Mouse (Mus musculus): ENCODE results near the gene Trpc1. TPM values are rescaled to one million over a fixed set of nuclear protein-coding genes. Genes with fewer than 3 reads are reported as not detected.

Gene Trpc1
- polyA plus RNA-seq, 1 experiment, result 0.30 TPM

- Histone ChIP-seq H3K36me3 (ENCODE audit: control insufficient read depth, insufficient read depth) (peaks cover 25% of the 10 kb centered on the region), H3K4me3 (ENCODE audit: insufficient read depth, poor library complexity, severe bottlenecking) (no peak overlapping the region), H3K79me3 (ENCODE audit: low read depth) (peaks cover 7% of the 10 kb centered on the region), H3K27me3 (ENCODE audit: control insufficient read depth, insufficient read depth, insufficient read length) (no peaks in the 10 kb centered on the region), H3K79me2 (ENCODE audit: control insufficient read depth, insufficient read depth) (peaks cover 70% of the 10 kb centered on the region), H3ac (ENCODE audit: control insufficient read depth, insufficient read length, low read depth) (no peak overlapping the region)
- no peak for TF ChIP-seq MYOD1 (IDR thresholded peaks at IDR 0.05; ENCODE audit: control insufficient read depth, insufficient read length, low read depth)
- TF ChIP-seq CTCF (IDR thresholded peaks at IDR 0.05; ENCODE audit: control insufficient read depth, insufficient read depth, insufficient read length), result no peak
- no peak for TF ChIP-seq MAX (IDR thresholded peaks at IDR 0.05)
- no peak for TF ChIP-seq CEBPB (IDR thresholded peaks at IDR 0.05; ENCODE audit: low read depth)
- no peak for TF ChIP-seq MYOG (IDR thresholded peaks at IDR 0.05; ENCODE audit: control insufficient read depth, extremely low read depth, insufficient read length)
- no peak for TF ChIP-seq FOSL1 (IDR thresholded peaks at IDR 0.05; ENCODE audit: insufficient read depth, low read length, poor library complexity, severe bottlenecking)
- no peak for TF ChIP-seq USF1 (IDR thresholded peaks at IDR 0.05; ENCODE audit: low read depth)
Observed at GRCm38 (mm10) chr9:95664290-95664989, 85.7 kb downstream of the Trpc1 start.

DNA sequence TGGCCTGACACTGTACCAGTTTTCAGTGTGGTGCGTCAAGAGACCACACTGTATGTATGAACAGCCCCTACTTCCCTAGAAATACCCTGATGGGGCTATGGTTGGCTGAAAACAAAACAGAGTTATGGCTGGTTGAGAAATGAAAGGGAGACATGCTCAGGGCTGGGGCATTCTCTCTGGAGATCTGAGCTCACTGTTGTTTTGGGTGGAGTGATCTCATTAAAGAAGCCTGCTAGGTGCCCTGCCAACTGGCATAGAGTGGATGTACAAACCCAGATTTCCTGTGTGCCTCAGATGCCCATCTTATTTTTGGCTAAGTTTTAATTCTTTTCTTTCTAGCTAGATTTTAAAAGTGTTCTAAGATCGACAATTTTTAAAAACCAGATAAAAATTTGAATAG is 92.2 kb downstream of the Trpc1 start:
- TF ChIP-seq FOSL1 (IDR thresholded peaks at IDR 0.05; ENCODE audit: insufficient read depth, low read length, poor library complexity, severe bottlenecking) (no peak), MYOD1 (IDR thresholded peaks at IDR 0.05; ENCODE audit: control insufficient read depth, insufficient read length, low read depth) (no peak), CEBPB (IDR thresholded peaks at IDR 0.05; ENCODE audit: low read depth) (no peak), MAX (IDR thresholded peaks at IDR 0.05) (no peak), CTCF (IDR thresholded peaks at IDR 0.05; ENCODE audit: control insufficient read depth, insufficient read depth, insufficient read length) (no peak), USF1 (IDR thresholded peaks at IDR 0.05; ENCODE audit: low read depth) (no peak), MYOG (IDR thresholded peaks at IDR 0.05; ENCODE audit: control insufficient read depth, extremely low read depth, insufficient read length) (no peak)
- Histone ChIP-seq H3K4me3 (ENCODE audit: insufficient read depth, poor library complexity, severe bottlenecking) (no peak overlapping the region), H3K79me2 (ENCODE audit: control insufficient read depth, insufficient read depth) (peaks cover 55% of the 10 kb centered on the region), H3ac (ENCODE audit: control insufficient read depth, insufficient read length, low read depth) (no peak overlapping the region), H3K36me3 (ENCODE audit: control insufficient read depth, insufficient read depth) (peaks cover 15% of the 10 kb centered on the region), H3K79me3 (ENCODE audit: low read depth) (peaks cover 7% of the 10 kb centered on the region), H3K27me3 (ENCODE audit: control insufficient read depth, insufficient read depth, insufficient read length) (no peaks in the 10 kb centered on the region)

Other genes starting within 250 kb of the Trpc1 start
- 12.0 TPM for gene U2surp, start 238.4 kb downstream of the Trpc1 start, polyA plus RNA-seq (2012; fragmentation: generic; extraction: Trizol)
- under 0.01 TPM for gene Paqr9, start 190.7 kb downstream of the Trpc1 start, polyA plus RNA-seq (2012; fragmentation: generic; extraction: Trizol)
- 54.9 TPM for gene Pcolce2, start 112.8 kb downstream of the Trpc1 start, polyA plus RNA-seq (2012; fragmentation: generic; extraction: Trizol)
- 0.01 TPM for gene Pls1, start 94.9 kb upstream of the Trpc1 start, polyA plus RNA-seq (2012; fragmentation: generic; extraction: Trizol)
- gene Atr, start 107.2 kb upstream of the Trpc1 start, polyA plus RNA-seq (2012; fragmentation: generic; extraction: Trizol), result 2.1 TPM
- gene Xrn1, start 204.4 kb upstream of the Trpc1 start, polyA plus RNA-seq (2012; fragmentation: generic; extraction: Trizol), result 3.1 TPM